Mouse (Mus musculus): ENCODE measurements around the gene Dntt. TPM values are rescaled to one million over a fixed set of nuclear protein-coding genes. Genes with fewer than 3 reads are reported as not detected.

Dntt gene
- not detected for total RNA-seq (2021)

GRCm38 (mm10) chr19:41029219-41029618 is at the start of gene Dntt:
Gene Dntt (plus strand): TSS chr19:41029275.
- no peak for DNase-seq
- intact Hi-C loops (cut with DNase I) = no loop called here

GRCm38 (mm10) chr19:40980671-40981070 is 48.4 kb upstream of the Dntt start:
- DNase-seq = no peak
- intact Hi-C loops (cut with DNase I) = no loop called here

GRCm38 (mm10) chr19:40984536-40984935 is 44.5 kb upstream of the Dntt start:
- DNase-seq = no peak
- intact Hi-C loops (cut with DNase I) = no loop called here

GRCm38 (mm10) chr19:40988856-40989255 is 40.2 kb upstream of the Dntt start:
- DNase-seq = no peak
- intact Hi-C loops (cut with DNase I) = no loop called here

- intact Hi-C loops (cut with DNase I) = no loop called here
- DNase-seq = no peak
These were observed 39.0 kb upstream of the Dntt start for GRCm38 (mm10) chr19:40989961-40990600.

- intact Hi-C loops (cut with DNase I) = no loop called here
- no peak for DNase-seq
These were observed 38.2 kb upstream of the Dntt start for GRCm38 (mm10) chr19:40990781-40991343.

- intact Hi-C loops (cut with DNase I) = no loop called here
- DNase-seq = no peak
These were observed 37.4 kb upstream of the Dntt start for GRCm38 (mm10) chr19:40991626-40992025.

- no peak for DNase-seq
- intact Hi-C loops (cut with DNase I) = no loop called here
These were observed 37.0 kb upstream of the Dntt start for GRCm38 (mm10) chr19:40992096-40992495.

- intact Hi-C loops (cut with DNase I) = no loop called here
- no peak for DNase-seq
These were observed 36.5 kb upstream of the Dntt start for GRCm38 (mm10) chr19:40992517-40993044.

- no peak for DNase-seq
- intact Hi-C loops (cut with DNase I) = no loop called here
These were observed 35.7 kb upstream of the Dntt start for GRCm38 (mm10) chr19:40993356-40993755.

- intact Hi-C loops (cut with DNase I) = no loop called here
These were observed 35.0 kb upstream of the Dntt start, which contains the start of gene Blnk for GRCm38 (mm10) chr19:40994057-40994585. Gene Blnk (minus strand): TSS chr19:40994535.

GRCm38 (mm10) chr19:40994911-40995310 is 34.2 kb upstream of the Dntt start:
- no peak for DNase-seq
- intact Hi-C loops (cut with DNase I) = no loop called here

More at GRCm38 (mm10) chr19:40994057-40994585, 35.0 kb upstream of the Dntt start, which contains the start of gene Blnk:
- DNase-seq = peak; percentile 58 to 66

GRCm38 (mm10) chr19:40995449-40996401 is 33.4 kb upstream of the Dntt start:
- intact Hi-C loops (cut with DNase I) = no loop called here
- no peak for DNase-seq

- intact Hi-C loops (cut with DNase I) = no loop called here
- DNase-seq = no peak
These were observed 32.4 kb upstream of the Dntt start for GRCm38 (mm10) chr19:40996722-40997121.

- DNase-seq = peak in 1 of 2 experiments; percentile 13
- intact Hi-C loops (cut with DNase I) = no loop called here
These were observed 30.5 kb upstream of the Dntt start for GRCm38 (mm10) chr19:40998469-40999170.

GRCm38 (mm10) chr19:40999569-40999968 is 29.5 kb upstream of the Dntt start:
- no peak for DNase-seq
- intact Hi-C loops (cut with DNase I) = no loop called here

- DNase-seq = no peak
- intact Hi-C loops (cut with DNase I) = no loop called here
These were observed 25.3 kb upstream of the Dntt start for GRCm38 (mm10) chr19:41003694-41004315.

- intact Hi-C loops (cut with DNase I) = no loop called here
- DNase-seq = no peak
These were observed 22.5 kb upstream of the Dntt start for GRCm38 (mm10) chr19:41006621-41007020.

- intact Hi-C loops (cut with DNase I) = no loop called here
- DNase-seq = peak; percentile 41 to 46
These were observed 21.7 kb upstream of the Dntt start for GRCm38 (mm10) chr19:41007326-41007725.

- no peak for DNase-seq
- intact Hi-C loops (cut with DNase I) = no loop called here
These were observed 21.3 kb upstream of the Dntt start for GRCm38 (mm10) chr19:41007733-41008132.
